Mouse (Mus musculus): Measurements from ENCODE around the gene Inpp5d.

- TF ChIP-seq CTCF (IDR thresholded peaks at IDR 0.05; ENCODE audit: extremely low read depth, insufficient read length, insufficient replicate concordance, low read depth, low read length) (no peak), POLR2A (IDR thresholded peaks at IDR 0.05; ENCODE audit: low read depth, low read length) (no peak)
These were observed 40.6 kb downstream of the Inpp5d start for GRCm38 (mm10) chr1:87660740-87661139.
